Mouse (Mus musculus): ENCODE data around the gene Ccdc6. TPM values are rescaled to one million over a fixed set of nuclear protein-coding genes. Genes with fewer than 3 reads are reported as not detected.

The Ccdc6 gene
- polyA plus RNA-seq, 1 experiment from 2014 or later: 39.6 TPM

DNA sequence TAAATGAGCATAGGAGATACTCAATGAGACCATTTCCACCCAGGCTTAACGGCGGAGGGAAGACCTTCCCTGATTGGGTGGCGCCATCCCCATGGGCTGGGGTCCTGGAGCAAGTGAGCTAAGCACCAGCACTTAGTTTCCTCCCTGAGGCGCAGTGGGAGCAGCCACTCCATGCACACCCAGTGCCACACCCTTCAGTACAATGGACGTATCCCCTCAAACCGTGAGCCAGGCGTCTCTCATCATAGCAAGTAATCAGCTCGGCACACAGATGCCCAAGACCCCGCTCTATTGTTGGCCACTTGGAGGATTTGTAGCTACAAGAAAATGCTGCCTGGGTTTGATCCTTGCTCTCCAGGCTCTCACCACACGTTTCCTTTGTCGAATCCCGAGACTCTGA, 49.0 kb downstream of the Ccdc6 start:
- Histone ChIP-seq H3K27me3 (ENCODE audit: control insufficient read depth, insufficient read depth, low read length) (no peaks in the 10 kb centered on the region), H3K36me3 (ENCODE audit: control insufficient read depth, insufficient read depth, low read length) (peaks cover 48% of the 10 kb centered on the region), H3K9ac (ENCODE audit: low read depth, low read length) (no peak overlapping the region), H3K4me1 (ENCODE audit: control insufficient read depth, insufficient read depth, low read length) (peaks cover 9% of the 10 kb centered on the region; the same call in 1 of the 2 replicates), H3K9me3 (ENCODE audit: control insufficient read depth, low read length) (no peaks in the 10 kb centered on the region), H3K27ac (ENCODE audit: low read depth, low read length) (no peak overlapping the region), H3K4me2 (replicated peaks; ENCODE audit: low read depth, low read length) (no peak overlapping the region), H3K4me3 (ENCODE audit: low read length) (no peak overlapping the region)
- no peak for ATAC-seq (ENCODE audit: low FRiP score, low TSS enrichment)
- 98% methylated on average over 12 of the region's 12 CpGs for WGBS

DNA sequence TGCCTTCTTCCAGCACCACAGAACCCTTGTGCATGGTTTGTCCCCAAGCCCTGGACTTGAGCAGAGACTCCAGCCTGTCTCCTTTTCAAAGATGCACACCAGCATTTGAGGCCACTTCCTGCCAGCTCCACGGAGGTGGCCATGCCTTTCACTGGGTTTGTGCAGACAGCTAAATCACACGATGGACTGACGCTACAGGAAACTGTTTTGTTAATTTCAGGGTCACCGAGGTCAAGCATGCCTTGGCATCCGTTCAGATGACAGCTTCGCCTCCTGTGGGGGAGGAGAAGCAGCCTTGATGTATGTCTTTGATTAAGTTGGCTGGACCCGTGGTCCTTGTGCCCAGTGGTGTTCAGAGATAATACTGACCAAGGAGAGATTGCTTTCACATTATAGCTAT, 52.2 kb downstream of the Ccdc6 start:
- Histone ChIP-seq H3K27me3 (ENCODE audit: control insufficient read depth, insufficient read depth, low read length) (no peaks in the 10 kb centered on the region), H3K9me3 (ENCODE audit: control insufficient read depth, low read length) (no peaks in the 10 kb centered on the region), H3K27ac (ENCODE audit: low read depth, low read length) (no peak overlapping the region), H3K4me1 (ENCODE audit: control insufficient read depth, insufficient read depth, low read length) (peaks cover 13% of the 10 kb centered on the region; the same call in 1 of the 2 replicates), H3K4me2 (replicated peaks; ENCODE audit: low read depth, low read length) (no peak overlapping the region), H3K9ac (ENCODE audit: low read depth, low read length) (no peak overlapping the region), H3K36me3 (ENCODE audit: control insufficient read depth, insufficient read depth, low read length) (peaks cover 40% of the 10 kb centered on the region), H3K4me3 (ENCODE audit: low read length) (no peak overlapping the region)
- WGBS: 14% methylated on average over 7 of the region's 7 CpGs
- ATAC-seq (ENCODE audit: low FRiP score, low TSS enrichment): peak; percentile 48

- no peak for ATAC-seq (ENCODE audit: low FRiP score, low TSS enrichment)
- peaks cover 42% of the 10 kb centered on the region for H3K36me3 ChIP-seq (ENCODE audit: control insufficient read depth, insufficient read depth, low read length)
- H3K4me3 ChIP-seq (ENCODE audit: low read length): no peak overlapping the region
- H3K9me3 ChIP-seq (ENCODE audit: control insufficient read depth, low read length): no peaks in the 10 kb centered on the region
- H3K4me1 ChIP-seq (ENCODE audit: control insufficient read depth, insufficient read depth, low read length): peaks cover 13% of the 10 kb centered on the region; the same call in 1 of the 2 replicates
- WGBS: 65% methylated on average over 4 of the region's 4 CpGs
- H3K27ac ChIP-seq (ENCODE audit: low read depth, low read length): no peak overlapping the region
- H3K4me2 ChIP-seq (replicated peaks; ENCODE audit: low read depth, low read length): no peak overlapping the region
- no peak overlapping the region for H3K9ac ChIP-seq (ENCODE audit: low read depth, low read length)
- H3K27me3 ChIP-seq (ENCODE audit: control insufficient read depth, insufficient read depth, low read length): no peaks in the 10 kb centered on the region
Measured at GRCm38 (mm10) chr10:70150301-70150700, 53.4 kb downstream of the Ccdc6 start.

DNA sequence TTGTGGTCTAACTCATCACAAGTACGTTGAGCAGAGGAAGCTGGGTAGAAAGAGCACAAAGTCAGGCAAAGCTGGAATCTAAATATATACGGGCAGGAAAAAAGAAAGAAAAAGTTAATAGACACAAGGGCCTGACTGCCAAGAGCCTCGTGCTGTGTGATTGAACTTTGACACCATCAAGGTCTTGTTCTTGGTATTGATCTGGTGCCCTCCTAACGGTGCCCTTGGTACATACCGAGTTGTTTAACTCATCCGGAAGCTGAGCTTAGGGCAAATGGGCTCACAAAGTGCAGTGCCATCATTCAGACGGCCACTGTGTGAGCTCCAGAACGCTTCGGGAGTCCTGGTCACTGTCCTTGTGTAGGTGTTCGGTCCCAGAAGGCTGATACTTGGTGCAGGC, 54.2 kb downstream of the Ccdc6 start:
- Histone ChIP-seq H3K4me2 (replicated peaks; ENCODE audit: low read depth, low read length) (no peak overlapping the region), H3K9ac (ENCODE audit: low read depth, low read length) (no peak overlapping the region), H3K36me3 (ENCODE audit: control insufficient read depth, insufficient read depth, low read length) (peaks cover 44% of the 10 kb centered on the region), H3K4me1 (ENCODE audit: control insufficient read depth, insufficient read depth, low read length) (peaks cover 13% of the 10 kb centered on the region; the same call in 1 of the 2 replicates), H3K9me3 (ENCODE audit: control insufficient read depth, low read length) (no peaks in the 10 kb centered on the region), H3K27ac (ENCODE audit: low read depth, low read length) (no peak overlapping the region), H3K27me3 (ENCODE audit: control insufficient read depth, insufficient read depth, low read length) (no peaks in the 10 kb centered on the region), H3K4me3 (ENCODE audit: low read length) (no peak overlapping the region)
- ATAC-seq (ENCODE audit: low FRiP score, low TSS enrichment): no peak
- WGBS: 85% methylated on average over 10 of the region's 10 CpGs

DNA sequence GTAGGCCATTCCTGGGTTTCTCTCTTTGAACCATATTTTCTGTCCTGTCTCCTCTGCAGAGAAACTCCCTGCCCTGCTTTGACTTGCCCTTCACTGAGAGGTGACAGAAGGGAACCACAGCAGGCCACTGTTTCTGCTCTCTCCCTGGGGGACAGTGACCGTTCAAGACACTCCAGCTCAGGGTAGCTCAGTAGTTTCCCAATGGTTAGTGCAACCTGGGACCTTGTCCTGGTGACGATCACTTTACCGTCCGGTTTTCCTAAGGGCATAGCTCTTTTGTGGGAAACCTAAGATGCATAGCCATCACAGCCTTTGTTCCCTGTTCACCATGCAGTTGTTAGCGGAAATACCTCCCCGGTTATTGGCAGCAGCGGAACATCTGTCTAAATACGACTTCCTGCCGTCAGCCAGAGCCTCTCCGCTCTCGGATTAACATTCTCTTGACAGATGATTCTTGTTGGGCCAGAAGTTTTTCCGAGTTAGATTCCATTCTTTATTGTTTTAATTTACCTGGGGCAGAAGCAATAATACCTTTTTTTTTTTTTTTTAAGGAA, 55.3 kb downstream of the Ccdc6 start:
- no peaks in the 10 kb centered on the region for H3K27me3 ChIP-seq (ENCODE audit: control insufficient read depth, insufficient read depth, low read length)
- no peak overlapping the region for H3K9ac ChIP-seq (ENCODE audit: low read depth, low read length)
- peaks cover 13% of the 10 kb centered on the region; the same call in 1 of the 2 replicates for H3K4me1 ChIP-seq (ENCODE audit: control insufficient read depth, insufficient read depth, low read length)
- H3K4me2 ChIP-seq (replicated peaks; ENCODE audit: low read depth, low read length): no peak overlapping the region
- ATAC-seq (ENCODE audit: low FRiP score, low TSS enrichment): no peak
- H3K9me3 ChIP-seq (ENCODE audit: control insufficient read depth, low read length): peaks cover 2% of the 10 kb centered on the region; the same call in 1 of the 2 replicates
- no peak overlapping the region for H3K27ac ChIP-seq (ENCODE audit: low read depth, low read length)
- no peak overlapping the region for H3K4me3 ChIP-seq (ENCODE audit: low read length)
- 38% methylated on average over 12 of the region's 12 CpGs for WGBS
- peaks cover 51% of the 10 kb centered on the region for H3K36me3 ChIP-seq (ENCODE audit: control insufficient read depth, insufficient read depth, low read length)

- peaks cover 57% of the 10 kb centered on the region for H3K36me3 ChIP-seq (ENCODE audit: control insufficient read depth, insufficient read depth, low read length)
Measured at GRCm38 (mm10) chr10:70153810-70154209, 56.9 kb downstream of the Ccdc6 start.

DNA sequence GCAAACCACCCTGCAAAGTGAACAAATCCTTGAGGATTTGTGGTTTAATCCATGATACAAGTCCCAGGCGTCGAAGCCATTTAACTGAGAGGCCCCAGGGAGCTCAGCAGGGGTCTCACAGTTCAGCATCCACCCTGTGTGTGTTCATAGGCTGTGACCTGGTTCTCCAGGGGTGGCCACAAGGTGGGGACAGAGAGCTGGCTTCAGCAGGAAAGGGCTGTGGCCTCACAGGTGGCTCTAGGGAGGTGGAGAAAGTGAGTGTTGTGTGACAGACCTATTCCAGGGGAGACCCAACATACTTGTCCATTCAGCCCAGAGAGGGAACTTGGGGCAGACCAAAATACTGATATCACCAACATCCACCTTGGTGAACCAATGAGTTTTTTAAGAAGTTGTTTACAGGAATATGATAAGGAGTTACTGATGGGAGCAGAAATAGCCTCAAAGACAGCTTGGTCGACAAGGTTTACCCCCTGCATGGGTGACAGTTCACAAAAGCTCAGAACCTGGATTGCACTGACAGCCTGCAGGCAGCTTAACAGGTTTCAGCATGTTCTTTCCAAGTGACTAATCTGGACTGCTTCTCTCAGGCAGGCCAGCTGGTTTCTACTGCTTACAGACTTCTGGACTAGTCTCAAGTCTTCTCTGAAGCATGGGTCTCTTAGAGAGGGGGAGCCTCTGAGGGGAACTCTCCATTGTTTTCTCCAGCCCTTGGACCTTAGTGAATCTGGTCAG, 59.7 kb downstream of the Ccdc6 start:
- H3K36me3 ChIP-seq (ENCODE audit: control insufficient read depth, insufficient read depth, low read length): peaks cover 46% of the 10 kb centered on the region
- no peak overlapping the region for H3K27ac ChIP-seq (ENCODE audit: low read depth, low read length)
- no peak for ATAC-seq (ENCODE audit: low FRiP score, low TSS enrichment)
- H3K9ac ChIP-seq (ENCODE audit: low read depth, low read length): no peak overlapping the region
- H3K4me1 ChIP-seq (ENCODE audit: control insufficient read depth, insufficient read depth, low read length): peaks cover 12% of the 10 kb centered on the region; the same call in 1 of the 2 replicates
- WGBS: 87% methylated on average over 3 of the region's 3 CpGs
- H3K4me2 ChIP-seq (replicated peaks; ENCODE audit: low read depth, low read length): no peak overlapping the region
- H3K9me3 ChIP-seq (ENCODE audit: control insufficient read depth, low read length): peaks cover 2% of the 10 kb centered on the region; the same call in 1 of the 2 replicates
- no peak overlapping the region for H3K4me3 ChIP-seq (ENCODE audit: low read length)
- H3K27me3 ChIP-seq (ENCODE audit: control insufficient read depth, insufficient read depth, low read length): no peaks in the 10 kb centered on the region

More at GRCm38 (mm10) chr10:70153810-70154209, 56.9 kb downstream of the Ccdc6 start:
- H3K9ac ChIP-seq (ENCODE audit: low read depth, low read length): no peak overlapping the region
- 86% methylated on average over 16 of the region's 16 CpGs for WGBS
- H3K27ac ChIP-seq (ENCODE audit: low read depth, low read length): no peak overlapping the region
- no peaks in the 10 kb centered on the region for H3K27me3 ChIP-seq (ENCODE audit: control insufficient read depth, insufficient read depth, low read length)
- no peak for ATAC-seq (ENCODE audit: low FRiP score, low TSS enrichment)
- no peak overlapping the region for H3K4me2 ChIP-seq (replicated peaks; ENCODE audit: low read depth, low read length)
- H3K9me3 ChIP-seq (ENCODE audit: control insufficient read depth, low read length): peaks cover 2% of the 10 kb centered on the region; the same call in 1 of the 2 replicates
- H3K4me1 ChIP-seq (ENCODE audit: control insufficient read depth, insufficient read depth, low read length): peaks cover 14% of the 10 kb centered on the region; the same call in 1 of the 2 replicates
- no peak overlapping the region for H3K4me3 ChIP-seq (ENCODE audit: low read length)

DNA sequence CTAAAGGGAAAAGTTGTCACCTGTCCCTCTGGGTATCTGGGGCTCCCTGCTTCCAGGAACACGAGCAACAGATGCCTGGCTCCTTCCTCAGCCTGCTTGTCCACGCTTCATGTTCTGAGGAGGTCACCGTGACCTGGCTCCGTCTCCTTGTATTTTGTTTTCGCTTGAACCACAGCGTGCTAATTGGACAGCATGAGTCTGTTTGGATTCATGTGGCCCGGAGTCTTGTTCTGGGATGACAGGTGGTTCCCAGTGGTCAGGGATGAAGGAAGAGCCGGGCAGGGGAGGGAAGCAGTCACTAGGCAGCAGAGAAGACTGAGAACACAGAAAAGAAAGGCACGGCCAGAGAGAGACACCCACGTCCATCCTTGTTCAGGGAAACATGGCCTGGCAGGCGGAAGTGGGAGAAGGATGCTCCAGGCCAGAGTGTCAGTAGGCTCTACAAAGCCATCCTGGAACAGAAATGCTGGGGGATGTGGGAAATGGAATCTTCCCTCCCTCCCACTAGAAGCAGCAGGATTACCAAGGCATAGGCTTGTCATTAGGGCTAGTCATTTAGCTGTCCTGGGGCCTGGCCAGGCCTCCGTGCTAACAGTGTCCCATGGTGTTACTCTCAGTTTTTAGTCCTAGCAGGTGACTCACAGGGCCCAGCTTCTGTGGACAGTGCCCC, 62.9 kb downstream of the Ccdc6 start:
- Histone ChIP-seq H3K36me3 (ENCODE audit: control insufficient read depth, insufficient read depth, low read length) (peaks cover 34% of the 10 kb centered on the region), H3K27ac (ENCODE audit: low read depth, low read length) (no peak overlapping the region), H3K9me3 (ENCODE audit: control insufficient read depth, low read length) (peaks cover 2% of the 10 kb centered on the region; the same call in 1 of the 2 replicates), H3K4me2 (replicated peaks; ENCODE audit: low read depth, low read length) (no peak overlapping the region), H3K27me3 (ENCODE audit: control insufficient read depth, insufficient read depth, low read length) (no peaks in the 10 kb centered on the region), H3K4me3 (ENCODE audit: low read length) (no peak overlapping the region), H3K9ac (ENCODE audit: low read depth, low read length) (no peak overlapping the region), H3K4me1 (ENCODE audit: control insufficient read depth, insufficient read depth, low read length) (peaks cover 19% of the 10 kb centered on the region)
- no peak for ATAC-seq (ENCODE audit: low FRiP score, low TSS enrichment)
- WGBS: 59% methylated on average over 12 of the region's 12 CpGs

DNA sequence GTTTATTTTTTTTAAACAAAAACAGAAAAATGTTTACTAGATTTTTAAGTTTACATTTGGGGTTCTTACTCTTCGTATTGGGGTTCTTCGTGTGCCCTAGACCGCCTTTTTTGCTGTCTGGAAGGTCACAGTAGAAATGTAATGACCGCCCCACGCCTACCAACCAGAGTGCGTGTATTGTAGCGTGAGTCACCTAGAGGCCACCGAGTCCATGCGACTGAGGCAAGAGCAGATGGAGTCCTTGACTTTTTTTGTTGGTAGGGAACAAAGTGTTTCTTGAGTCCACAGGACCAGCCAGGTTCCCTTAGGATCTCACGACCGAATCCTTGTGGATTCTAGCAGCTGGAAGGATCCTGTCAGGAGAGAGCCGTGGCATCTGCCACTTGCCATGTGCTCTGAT, 63.9 kb downstream of the Ccdc6 start:
- H3K4me3 ChIP-seq (ENCODE audit: low read length): no peak overlapping the region
- no peaks in the 10 kb centered on the region for H3K27me3 ChIP-seq (ENCODE audit: control insufficient read depth, insufficient read depth, low read length)
- peaks cover 24% of the 10 kb centered on the region for H3K36me3 ChIP-seq (ENCODE audit: control insufficient read depth, insufficient read depth, low read length)
- H3K27ac ChIP-seq (ENCODE audit: low read depth, low read length): no peak overlapping the region
- peaks cover 21% of the 10 kb centered on the region for H3K4me1 ChIP-seq (ENCODE audit: control insufficient read depth, insufficient read depth, low read length)
- peaks cover 2% of the 10 kb centered on the region; the same call in 1 of the 2 replicates for H3K9me3 ChIP-seq (ENCODE audit: control insufficient read depth, low read length)
- no peak for ATAC-seq (ENCODE audit: low FRiP score, low TSS enrichment)
- H3K9ac ChIP-seq (ENCODE audit: low read depth, low read length): no peak overlapping the region
- H3K4me2 ChIP-seq (replicated peaks; ENCODE audit: low read depth, low read length): no peak overlapping the region
- WGBS: 90% methylated on average over 12 of the region's 12 CpGs
